Mouse (Mus musculus) cerebellum, adult 18-20 months (tissue): ENCODE data around the gene Bud31.
"Not testable (repeated sequence)": the region's sequence is repeated elsewhere in the genome, so short reads cannot be mapped to it uniquely, and the experiment has no call there.

Experiments used
- DNase-seq, 2 experiments: peaks; one replicate each; pipeline ENCODE4 v3.0.0; 2021

The Bud31 gene

GRCm38 (mm10) chr5:145139571-145140519 is at the start of gene Bud31, which contains the start of gene Pdap1:
TSS of gene Bud31 (plus strand) at chr5:145140362.
TSS of gene Pdap1 (minus strand) at chr5:145140238.
- DNase-seq, result peak; percentile 94 to 96

DNA sequence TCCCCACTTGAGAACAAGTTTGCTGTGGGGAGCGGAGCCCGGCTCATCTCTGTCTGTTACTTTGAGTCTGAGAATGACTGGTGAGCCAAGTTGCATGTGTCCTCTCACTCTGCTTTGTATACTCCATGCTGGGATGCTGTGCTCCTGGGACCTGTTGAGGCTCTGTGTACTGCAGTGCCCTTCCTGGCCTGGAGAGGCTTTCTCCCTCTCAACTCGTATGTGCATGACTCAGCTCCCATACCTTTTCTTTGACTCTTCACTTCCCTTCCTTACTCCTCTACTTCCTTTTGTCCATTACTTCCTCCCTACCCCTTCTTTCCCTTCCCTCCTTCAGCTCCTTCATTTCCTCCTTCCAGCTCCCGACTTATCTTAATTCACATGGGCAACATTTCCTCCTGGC is 44.0 kb upstream of the Bud31 start:
- DNase-seq, result no peak

DNA sequence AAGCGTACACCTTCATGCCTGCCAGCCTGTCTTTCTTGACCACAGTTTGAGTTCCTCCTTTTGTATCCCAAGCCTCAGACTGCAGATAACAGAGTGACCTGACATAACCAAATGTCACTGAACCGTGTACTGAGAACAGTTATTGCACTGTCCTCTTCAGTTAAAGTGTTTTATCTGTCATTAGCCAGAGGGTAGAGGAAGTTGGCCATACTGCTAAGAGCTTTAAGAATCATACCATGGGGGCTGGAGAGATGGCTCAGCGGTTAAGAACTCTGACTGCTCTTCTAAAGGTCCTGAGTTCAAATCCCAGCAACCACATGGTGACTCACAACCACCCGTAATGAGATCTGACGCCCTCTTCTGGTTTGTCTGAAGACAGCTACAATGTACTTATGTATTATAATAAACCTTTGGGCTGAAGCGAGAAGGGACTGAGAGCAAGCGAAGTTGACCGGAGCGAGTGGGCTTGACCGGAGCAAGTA is 41.8 kb upstream of the Bud31 start:
- no peak for DNase-seq

DNA sequence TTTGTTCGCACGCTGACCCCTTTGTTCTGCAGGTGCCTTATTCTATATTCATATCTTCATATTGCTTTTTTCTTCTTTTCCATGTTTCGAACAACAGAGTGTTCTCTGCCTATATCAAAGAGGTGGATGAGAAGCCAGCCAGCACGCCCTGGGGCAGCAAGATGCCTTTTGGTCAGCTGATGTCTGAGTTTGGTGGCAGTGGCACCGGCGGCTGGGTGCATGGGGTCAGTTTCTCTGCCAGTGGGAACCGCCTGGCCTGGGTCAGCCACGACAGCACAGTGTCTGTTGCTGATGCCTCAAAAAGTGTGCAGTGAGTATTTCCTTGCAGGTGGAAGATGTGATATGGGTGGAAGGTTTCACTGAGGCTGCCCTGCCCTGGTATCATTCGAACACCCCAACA is 39.2 kb upstream of the Bud31 start:
- DNase-seq, result no peak

DNA sequence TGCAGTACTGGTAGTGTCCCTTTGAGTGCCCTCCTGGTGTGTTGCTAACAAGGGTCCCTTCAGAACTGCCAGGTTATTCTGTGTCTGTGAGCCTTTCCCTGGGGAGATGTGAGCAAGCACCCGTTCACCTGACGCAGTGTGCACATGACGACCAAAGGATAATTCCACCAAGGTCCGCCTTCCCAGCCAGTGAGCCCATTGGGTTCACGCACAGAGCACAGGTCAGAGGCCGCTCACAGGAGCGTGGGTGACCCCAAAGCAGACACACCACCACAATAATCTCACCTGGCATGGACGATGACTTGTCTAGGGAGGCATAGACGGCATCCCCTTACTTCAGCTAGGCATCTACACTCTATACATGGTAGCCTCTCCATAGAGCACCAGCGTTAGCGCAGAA is 38.7 kb upstream of the Bud31 start:
- DNase-seq, result not testable (repeated sequence)

DNA sequence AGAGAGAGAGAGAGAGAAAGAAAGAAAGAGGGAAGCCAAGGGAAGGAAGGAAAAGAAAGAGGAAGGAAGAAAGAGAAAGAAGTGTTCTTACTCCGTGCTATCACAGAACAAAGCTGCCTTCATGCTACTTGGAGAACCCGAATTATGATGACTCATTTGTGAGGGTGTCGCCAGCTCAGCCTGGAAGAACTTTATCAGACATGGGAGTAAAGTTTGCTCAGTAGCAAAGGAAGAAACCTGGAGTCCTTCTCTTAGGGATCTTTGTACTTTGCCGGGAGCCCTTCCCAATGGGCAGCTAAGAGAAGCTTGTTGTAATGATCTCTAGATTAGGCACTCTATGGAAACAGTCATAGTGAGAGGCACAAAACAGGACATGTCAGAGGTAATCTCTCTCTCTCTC is 37.5 kb upstream of the Bud31 start:
- DNase-seq, result no peak

DNA sequence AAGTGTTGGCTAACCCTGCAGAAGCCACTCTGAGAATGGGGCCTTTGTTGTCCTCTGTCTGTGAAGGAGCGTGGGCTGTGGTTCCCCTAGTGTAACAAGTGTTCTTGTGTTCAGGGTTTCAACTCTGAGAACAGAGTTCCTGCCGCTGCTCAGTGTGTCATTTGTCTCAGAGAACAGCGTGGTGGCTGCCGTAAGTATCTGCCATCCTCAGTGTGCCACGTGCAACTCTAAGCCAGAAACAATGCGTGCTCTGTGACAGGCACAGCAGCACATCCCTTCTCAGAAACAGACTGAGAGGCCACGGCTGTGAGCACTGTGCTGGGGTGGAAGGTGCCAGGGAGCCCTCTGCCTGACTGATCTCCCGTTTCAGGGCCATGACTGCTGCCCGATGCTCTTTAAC is 35.8 kb upstream of the Bud31 start:
- DNase-seq, result no peak

GRCm38 (mm10) chr5:145105694-145106275 is 34.4 kb upstream of the Bud31 start:
- no peak for DNase-seq

GRCm38 (mm10) chr5:145110401-145110800 is 29.8 kb upstream of the Bud31 start:
- DNase-seq, result no peak

GRCm38 (mm10) chr5:145112566-145112965 is 27.6 kb upstream of the Bud31 start:
- no peak for DNase-seq

DNA sequence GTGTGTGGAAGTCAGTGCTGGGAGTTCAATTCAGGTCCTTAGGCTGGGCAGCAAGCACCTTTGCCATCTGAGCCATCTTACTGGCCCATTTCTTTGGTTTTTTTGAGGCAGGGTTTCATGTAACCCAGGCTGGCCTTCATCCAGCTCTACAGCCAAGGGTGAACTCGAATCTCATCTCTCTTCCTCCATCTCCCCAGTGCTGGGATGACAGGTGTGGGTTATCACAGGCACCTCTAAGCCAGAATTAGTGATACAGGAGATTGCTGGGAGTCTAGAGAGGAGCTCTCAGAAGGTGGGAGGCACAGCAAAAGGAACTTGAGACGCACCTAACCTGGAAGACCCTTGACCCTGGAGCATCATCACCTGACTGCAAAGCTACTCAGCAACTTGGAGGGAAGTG is 26.7 kb upstream of the Bud31 start:
- no peak for DNase-seq

GRCm38 (mm10) chr5:145114071-145114605 is 26.0 kb upstream of the Bud31 start, which contains the start of gene Arpc1b:
TSS of gene Arpc1b (plus strand) at chr5:145114215.
- no peak for DNase-seq

DNA sequence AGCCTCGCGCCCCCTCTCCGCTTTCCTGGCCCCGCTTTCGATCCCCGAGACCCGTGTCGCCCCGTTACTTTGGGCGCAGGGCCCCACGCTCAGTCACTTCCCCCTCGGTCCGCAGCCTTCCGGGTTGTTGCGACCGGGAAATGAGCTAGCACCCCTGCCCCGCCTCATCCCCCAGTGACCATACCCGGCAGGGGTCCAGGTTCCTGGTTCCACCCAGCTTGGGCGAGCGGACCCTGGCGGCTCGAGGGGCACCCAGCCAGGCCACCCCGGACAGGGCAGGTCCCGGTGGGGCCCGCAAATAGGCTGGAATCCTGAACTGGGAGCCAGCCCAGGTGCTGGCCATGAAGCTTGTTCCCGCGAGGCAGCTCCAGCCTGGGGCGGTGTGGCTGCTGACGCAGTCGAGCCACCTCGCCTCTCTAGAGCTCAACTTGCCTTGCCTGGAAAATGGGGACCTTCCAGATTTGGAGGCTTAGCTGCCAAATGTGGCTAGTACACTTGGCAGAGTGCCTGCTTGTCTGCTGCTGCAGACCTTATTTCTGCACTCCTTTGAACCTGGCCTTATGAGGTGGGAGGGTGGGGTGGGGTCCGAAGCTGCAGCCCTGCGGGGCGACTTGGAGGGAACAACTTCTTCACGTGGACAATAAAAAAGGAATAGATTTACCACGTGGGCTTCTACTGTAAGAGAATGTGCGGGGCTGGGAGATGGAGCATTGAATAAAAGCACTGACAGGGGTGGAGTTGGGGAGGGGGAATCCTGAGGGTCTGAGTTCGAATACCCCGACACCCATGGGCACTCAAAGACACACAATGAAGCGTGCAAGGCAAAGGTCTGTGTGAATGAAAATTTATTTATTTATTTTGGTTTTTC is 25.3 kb upstream of the Bud31 start:
- DNase-seq, result peak in 1 of 2 experiments; percentile 18

- DNase-seq, result no peak
Observed at GRCm38 (mm10) chr5:145115736-145116135, 24.4 kb upstream of the Bud31 start.

DNA sequence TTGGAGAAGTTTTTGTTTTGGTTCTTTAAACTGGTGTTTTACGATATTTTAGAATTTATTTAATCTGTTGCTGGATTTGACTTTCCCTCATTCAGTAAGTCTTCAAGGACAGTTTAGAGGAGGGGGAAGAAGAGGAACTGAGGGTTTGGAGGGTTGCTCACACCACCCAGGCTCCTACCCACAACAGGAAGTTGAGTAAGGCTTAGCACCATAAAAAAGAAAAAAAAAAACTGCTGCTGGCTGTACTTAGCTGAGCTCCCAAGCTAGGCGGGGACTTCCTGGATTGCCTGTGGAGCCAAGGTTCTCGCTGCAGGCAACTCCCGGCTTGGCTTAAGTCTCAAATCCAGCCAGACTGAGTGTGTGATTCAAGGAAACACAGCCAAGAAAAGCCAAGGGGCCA is 23.8 kb upstream of the Bud31 start:
- no peak for DNase-seq

DNA sequence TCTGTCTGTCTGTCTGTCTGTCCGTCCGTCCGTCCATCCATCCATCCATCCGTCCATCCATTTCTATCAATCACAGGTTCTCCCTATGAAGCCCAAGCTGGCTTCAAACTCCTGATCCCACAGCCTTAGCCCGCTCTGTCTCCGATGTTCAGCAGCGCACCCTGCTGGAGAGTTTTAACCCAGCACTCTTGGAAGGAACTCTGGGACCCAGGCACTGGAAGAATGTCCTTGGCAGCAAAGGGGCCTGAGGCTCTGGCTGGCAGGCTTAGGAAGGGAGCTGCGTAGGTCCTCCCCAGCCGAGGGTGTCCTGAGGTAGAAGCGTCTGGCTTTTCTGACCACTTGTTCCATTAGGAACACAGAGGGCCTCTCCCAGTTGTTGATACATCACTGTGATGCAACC is 23.2 kb upstream of the Bud31 start:
- peak; percentile 36 to 38 for DNase-seq

DNA sequence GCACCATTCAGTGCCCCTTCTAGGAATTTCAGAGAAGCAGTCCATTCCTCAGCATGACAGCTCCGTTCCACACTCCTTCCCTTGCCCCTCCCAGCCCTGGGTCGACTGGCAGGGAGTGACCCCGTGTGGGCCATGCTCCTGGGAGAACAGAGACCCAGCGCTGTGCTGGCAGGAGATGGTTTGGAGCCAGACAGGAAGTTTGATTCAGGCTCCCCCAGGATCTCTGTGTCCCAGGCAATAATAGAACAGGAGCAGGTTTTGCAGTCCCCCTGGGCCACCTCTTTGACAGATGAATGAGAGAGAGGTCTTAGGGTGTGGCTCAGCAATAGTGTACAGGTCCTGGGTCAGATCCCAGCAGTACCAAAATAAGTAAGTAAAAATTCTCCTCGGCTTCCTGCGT is 22.2 kb upstream of the Bud31 start:
- DNase-seq, result no peak

GRCm38 (mm10) chr5:145118461-145118860 is 21.7 kb upstream of the Bud31 start:
- no peak for DNase-seq

DNA sequence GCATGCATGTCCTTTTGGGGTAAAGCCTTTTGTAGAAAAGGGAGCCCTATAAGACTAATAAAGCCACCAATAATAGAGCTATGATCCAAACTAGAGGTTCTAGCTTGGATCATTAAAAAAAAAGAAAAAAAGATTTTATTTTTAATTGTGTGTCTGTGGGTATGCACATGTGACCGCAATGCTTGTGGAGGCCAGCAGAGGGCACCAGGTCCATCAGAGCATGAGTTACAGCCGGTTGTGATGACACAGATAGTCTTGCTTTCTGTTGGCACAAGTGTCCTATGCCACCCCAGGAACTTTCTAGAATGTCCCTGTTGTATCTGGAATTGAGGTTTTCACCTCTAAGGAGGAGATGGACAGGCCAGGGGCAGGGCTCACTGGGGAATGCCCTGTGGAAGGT is 20.8 kb upstream of the Bud31 start:
- DNase-seq, result no peak

- DNase-seq, result no peak
Observed at GRCm38 (mm10) chr5:145120921-145121320, 19.2 kb upstream of the Bud31 start.

GRCm38 (mm10) chr5:145123396-145123795 is 16.8 kb upstream of the Bud31 start:
- no peak for DNase-seq

- DNase-seq, result no peak
Observed at GRCm38 (mm10) chr5:145126580-145126979, 13.6 kb upstream of the Bud31 start.

GRCm38 (mm10) chr5:145129124-145129523 is 11.0 kb upstream of the Bud31 start:
- peak; percentile 16 to 18 for DNase-seq
